Mouse (Mus musculus): ENCODE data around the gene Mbd5.
A peak's percentile ranks its signal among the peaks of the same experiment; 100 is the strongest.
"Not testable (repeated sequence)": the region's sequence is repeated elsewhere in the genome, so short reads cannot be mapped to it uniquely, and the experiment has no call there.

Gene Mbd5

GRCm38 (mm10) chr2:49160232-49160947, 211.1 kb downstream of the Mbd5 start:
- no peak for DNase-seq (ENCODE audit: low read depth, low spot score)

GRCm38 (mm10) chr2:49169766-49170165, 220.5 kb downstream of the Mbd5 start:
- DNase-seq (ENCODE audit: low read depth, low spot score): no peak

GRCm38 (mm10) chr2:49177015-49177414, 227.7 kb downstream of the Mbd5 start:
- no peak for DNase-seq (ENCODE audit: low read depth, low spot score)

GRCm38 (mm10) chr2:49190984-49191383, 241.7 kb downstream of the Mbd5 start:
- no peak for DNase-seq (ENCODE audit: low read depth, low spot score)

- no peak for DNase-seq (ENCODE audit: low read depth, low spot score)
Observed at GRCm38 (mm10) chr2:49191695-49192094, 242.4 kb downstream of the Mbd5 start.

GRCm38 (mm10) chr2:49204081-49204480, 254.8 kb downstream of the Mbd5 start:
- no peak for DNase-seq (ENCODE audit: low read depth, low spot score)

- DNase-seq (ENCODE audit: low read depth, low spot score): not testable (repeated sequence)
Observed at GRCm38 (mm10) chr2:49205692-49206091, 256.4 kb downstream of the Mbd5 start.

- no peak for DNase-seq (ENCODE audit: low read depth, low spot score)
Observed at GRCm38 (mm10) chr2:49209349-49209748, 260.0 kb downstream of the Mbd5 start.

GRCm38 (mm10) chr2:49210408-49210807, 261.1 kb downstream of the Mbd5 start:
- DNase-seq (ENCODE audit: low read depth, low spot score): no peak

GRCm38 (mm10) chr2:49229725-49230124, 280.4 kb downstream of the Mbd5 start:
- no peak for DNase-seq (ENCODE audit: low read depth, low spot score)

GRCm38 (mm10) chr2:49234064-49234463, 284.8 kb downstream of the Mbd5 start:
- DNase-seq (ENCODE audit: low read depth, low spot score): no peak

- DNase-seq (ENCODE audit: low read depth, low spot score): no peak
Observed at GRCm38 (mm10) chr2:49241715-49242114, 292.4 kb downstream of the Mbd5 start.

- no peak for DNase-seq (ENCODE audit: low read depth, low spot score)
Observed at GRCm38 (mm10) chr2:49264092-49264491, 314.8 kb downstream of the Mbd5 start.

GRCm38 (mm10) chr2:49272295-49272967, 323.1 kb downstream of the Mbd5 start:
- no peak for DNase-seq (ENCODE audit: low read depth, low spot score)

- no peak for DNase-seq (ENCODE audit: low read depth, low spot score)
Observed at GRCm38 (mm10) chr2:49276017-49276722, 326.9 kb downstream of the Mbd5 start.

- no peak for DNase-seq (ENCODE audit: low read depth, low spot score)
Observed at GRCm38 (mm10) chr2:49280496-49280895, 331.2 kb downstream of the Mbd5 start.

GRCm38 (mm10) chr2:49283583-49283982, 334.3 kb downstream of the Mbd5 start:
- DNase-seq (ENCODE audit: low read depth, low spot score): no peak

- DNase-seq (ENCODE audit: low read depth, low spot score): no peak
Observed at GRCm38 (mm10) chr2:49286965-49287364, 337.7 kb downstream of the Mbd5 start.

GRCm38 (mm10) chr2:49291709-49292108, 342.4 kb downstream of the Mbd5 start:
- DNase-seq (ENCODE audit: low read depth, low spot score): no peak

GRCm38 (mm10) chr2:49312629-49313447, 363.5 kb downstream of the Mbd5 start:
- DNase-seq (ENCODE audit: low read depth, low spot score): peak; percentile 38

GRCm38 (mm10) chr2:49333594-49333993, 384.3 kb downstream of the Mbd5 start:
- DNase-seq (ENCODE audit: low read depth, low spot score): no peak

- DNase-seq (ENCODE audit: low read depth, low spot score): no peak
Observed at GRCm38 (mm10) chr2:49335267-49335666, 386.0 kb downstream of the Mbd5 start.

Data from retina, postnatal 7 days (tissue).